Mouse (Mus musculus): ENCODE data around the gene Lrrc4.

GRCm38 (mm10) chr6:28618299-28618698 is 213.2 kb downstream of the Lrrc4 start:
- TF ChIP-seq EP300 (IDR thresholded peaks at IDR 0.05) = no peak
- TF ChIP-seq CTCF (IDR thresholded peaks at IDR 0.05) = no peak
